ENCODE assay signal across 9 mouse cellular contexts in genomic region chr8:95346643-95347545, GRCm38 (mm10). TPM values are rescaled to one million over a fixed set of nuclear protein-coding genes. Genes with fewer than 3 reads are reported as not detected.
DNase-seq lines count a peak whose midpoint lies in the region; ATAC-seq and TF ChIP-seq lines count a peak whose summit lies in the region.
"Had no signal": no experiment of that assay in that cellular context is flagged by ENCODE, and none has a peak within 500 bp of the region (broad histone marks: within the 10 kb centered on the region; RNA-seq: fewer than 3 reads in every experiment).

No protein-coding gene starts in this region.

- no peak overlapping the region for H3K9ac ChIP-seq in limb, embryonic 12.5 days (replicated peaks)
- no peak overlapping the region for H3K9ac ChIP-seq in midbrain, postnatal 0 days (replicated peaks; ENCODE audit: low read length, poor library complexity, severe bottlenecking)

- no peak for TF ChIP-seq POLR2A in kidney, adult 2 months (IDR thresholded peaks at IDR 0.05; ENCODE audit: low read depth, low read length)
- no peak for TF ChIP-seq POLR2A in thymus, adult 2 months (IDR thresholded peaks at IDR 0.05; ENCODE audit: control insufficient read depth, extremely low read depth, insufficient read depth, low read length, poor library complexity)

- TF ChIP-seq CTCF in kidney, adult 2 months (conservative IDR thresholded peaks at IDR 0.05; ENCODE audit: insufficient read depth, insufficient read length, low read depth, low read length) = peak; percentile 63
- peak; percentile 83 for TF ChIP-seq CTCF in midbrain, postnatal 0 days (IDR thresholded peaks at IDR 0.05)
- TF ChIP-seq CTCF in thymus, adult 2 months (IDR thresholded peaks at IDR 0.05; ENCODE audit: borderline replicate concordance, control insufficient read depth, extremely low read depth, insufficient read depth, low read length, poor library complexity) = peak; percentile 40; the same call in 1 of the 2 replicates

- H3K27me3 ChIP-seq in kidney, adult 2 months (replicated peaks; ENCODE audit: control insufficient read depth, insufficient read depth, low read length) = no peaks in the 10 kb centered on the region
- peaks cover 37% of the 10 kb centered on the region for H3K27me3 ChIP-seq in limb, embryonic 12.5 days
- no peaks in the 10 kb centered on the region for H3K27me3 ChIP-seq in midbrain, postnatal 0 days (ENCODE audit: insufficient read depth, low read length)
- peaks cover 5% of the 10 kb centered on the region for H3K27me3 ChIP-seq in thymus, adult 2 months (ENCODE audit: control insufficient read depth, insufficient read depth, low read length)

- WGBS in kidney, adult 2 months = 30% methylated on average over 8 of the region's 8 CpGs
- WGBS in limb, embryonic 12.5 days = 12% methylated on average over 8 of the region's 8 CpGs
- WGBS in midbrain, postnatal 0 days = 28% methylated on average over 8 of the region's 8 CpGs
- WGBS in thymus, adult 2 months = 62% methylated on average over 8 of the region's 8 CpGs

- H3K4me1 ChIP-seq in kidney, adult 2 months (ENCODE audit: control insufficient read depth, insufficient read depth, low read length) = peaks cover 2% of the 10 kb centered on the region; the same call in 1 of the 2 replicates
- H3K4me1 ChIP-seq in limb, embryonic 12.5 days (replicated peaks) = peaks cover 9% of the 10 kb centered on the region
- H3K4me1 ChIP-seq in midbrain, postnatal 0 days (ENCODE audit: insufficient read depth, low read length) = no peaks in the 10 kb centered on the region
- H3K4me1 ChIP-seq in thymus, adult 2 months (replicated peaks; ENCODE audit: control insufficient read depth, insufficient read depth, low read length) = peaks cover 12% of the 10 kb centered on the region

- no peak overlapping the region for H3K4me2 ChIP-seq in limb, embryonic 12.5 days
- no peak overlapping the region for H3K4me2 ChIP-seq in midbrain, postnatal 0 days (ENCODE audit: low read depth, low read length, poor library complexity, severe bottlenecking)

- H3K36me3 ChIP-seq in kidney, adult 2 months (ENCODE audit: control insufficient read depth, insufficient read depth, low read length) = no peaks in the 10 kb centered on the region; the same call in 1 of the 2 replicates
- H3K36me3 ChIP-seq in limb, embryonic 12.5 days = peaks cover 36% of the 10 kb centered on the region
- peaks cover 23% of the 10 kb centered on the region for H3K36me3 ChIP-seq in midbrain, postnatal 0 days (ENCODE audit: insufficient read depth, low read length)
- no peaks in the 10 kb centered on the region for H3K36me3 ChIP-seq in thymus, adult 2 months (ENCODE audit: control insufficient read depth, insufficient read depth, low read length)

- intact Hi-C loops in gastrocnemius, postnatal 14 days (cut with DNase I; ENCODE audit: low total_unique reads) = loop anchor here (5.0 to 10.0 kb wide), 3 partner anchors 80 to 348 kb away; no protein-coding TSS in a partner anchor

- no peak overlapping the region for H3K4me3 ChIP-seq in kidney, adult 2 months (ENCODE audit: insufficient read depth, low read depth, low read length)
- H3K4me3 ChIP-seq in limb, embryonic 12.5 days (replicated peaks) = no peak overlapping the region
- no peak overlapping the region for H3K4me3 ChIP-seq in midbrain, postnatal 0 days (ENCODE audit: low read depth, low read length)
- H3K4me3 ChIP-seq in thymus, adult 2 months (ENCODE audit: control insufficient read depth, insufficient read depth, low read length) = no peak overlapping the region
- H3K4me3 ChIP-seq: erythroblast, embryonic 14.5 days had no signal

- DNase-seq in 3T3-L1 (ENCODE audit: low read depth, low spot score) = peak; percentile 87
- peak; percentile 82 for DNase-seq in MN1 (ENCODE audit: low spot score)
- DNase-seq in embryo, embryonic 10 days (ENCODE audit: low spot score) = peak; percentile 77
- peak; percentile 62 for DNase-seq in gastrocnemius, postnatal 14 days
- DNase-seq in kidney, adult 2 months = peak; percentile 69
- DNase-seq in midbrain, postnatal 0 days (ENCODE audit: low spot score) = peak; percentile 88
- peak; percentile 68 for DNase-seq in thymus, adult 2 months

- peak; percentile 47; the same call in 1 of the 2 replicates for ATAC-seq in limb, embryonic 12.5 days (ENCODE audit: insufficient number of reproducible peaks, insufficient read depth, low FRiP score, low TSS enrichment, low read depth)
- peak; percentile 47 for ATAC-seq in midbrain, postnatal 0 days (ENCODE audit: low FRiP score)

- no peak overlapping the region for H3K27ac ChIP-seq in kidney, adult 2 months (ENCODE audit: insufficient read depth, low read depth, low read length)
- no peak overlapping the region for H3K27ac ChIP-seq in limb, embryonic 12.5 days
- H3K27ac ChIP-seq in midbrain, postnatal 0 days (ENCODE audit: low read depth, low read length) = no peak overlapping the region
- H3K27ac ChIP-seq in thymus, adult 2 months (ENCODE audit: control insufficient read depth, insufficient read depth, low read length) = no peak overlapping the region

- no peaks in the 10 kb centered on the region for H3K9me3 ChIP-seq in limb, embryonic 12.5 days
- no peaks in the 10 kb centered on the region for H3K9me3 ChIP-seq in midbrain, postnatal 0 days (ENCODE audit: low read length)

RNA-seq across cellular contexts. Expression of gene Mmp15, which starts 5.2 kb away (rescaled TPM):
- total RNA-seq in gastrocnemius, postnatal 14 days (2021) = 10 to 100 TPM; 21.3 to 35.9 TPM
- 5.3 and 5.6 TPM in 2 replicates for polyA plus RNA-seq in kidney, adult 2 months (2012; rRNA removed)
- 12.5 and 13.8 TPM in 2 replicates for polyA plus RNA-seq in limb, embryonic 12.5 days (2016; fragmentation: Nextera tagmentation; extraction: Ambion mirVana)
- total RNA-seq in midbrain, postnatal 0 days (2014; rRNA removed) = 52.9 and 59.1 TPM in 2 replicates
- 12.9 and 13.7 TPM in 2 replicates for polyA plus RNA-seq in midbrain, postnatal 0 days (2015; fragmentation: Nextera tagmentation; extraction: Ambion mirVana)
- 14.7 and 16.2 TPM in 2 replicates for polyA plus RNA-seq in thymus, adult 2 months (2012; rRNA removed)

RNA-seq across cellular contexts. Expression of gene Usb1, which starts 14.8 kb away (rescaled TPM):
- 1 to 10 TPM; 6.6 to 7.2 TPM for total RNA-seq in gastrocnemius, postnatal 14 days (2021)
- 27.7 and 29.8 TPM in 2 replicates for polyA plus RNA-seq in kidney, adult 2 months (2012; rRNA removed)
- polyA plus RNA-seq in limb, embryonic 12.5 days (2016; fragmentation: Nextera tagmentation; extraction: Ambion mirVana) = 39.7 and 40.9 TPM in 2 replicates
- total RNA-seq in midbrain, postnatal 0 days (2014; rRNA removed) = 65.8 and 87.0 TPM in 2 replicates
- polyA plus RNA-seq in midbrain, postnatal 0 days (2015; fragmentation: Nextera tagmentation; extraction: Ambion mirVana) = 28.9 and 30.1 TPM in 2 replicates
- polyA plus RNA-seq in thymus, adult 2 months (2012; rRNA removed) = 51.9 and 55.6 TPM in 2 replicates

RNA-seq across cellular contexts. Expression of gene Zfp319, which starts 15.1 kb away (rescaled TPM):
- total RNA-seq in gastrocnemius, postnatal 14 days (2021) = 1 to 10 TPM; 5.4 to 6.1 TPM
- polyA plus RNA-seq in kidney, adult 2 months (2012; rRNA removed) = 6.2 and 6.5 TPM in 2 replicates
- 11.3 and 12.9 TPM in 2 replicates for polyA plus RNA-seq in limb, embryonic 12.5 days (2016; fragmentation: Nextera tagmentation; extraction: Ambion mirVana)
- total RNA-seq in midbrain, postnatal 0 days (2014; rRNA removed) = 20.1 and 21.4 TPM in 2 replicates
- polyA plus RNA-seq in midbrain, postnatal 0 days (2015; fragmentation: Nextera tagmentation; extraction: Ambion mirVana) = 11.2 and 11.7 TPM in 2 replicates
- 30.7 and 34.8 TPM in 2 replicates for polyA plus RNA-seq in thymus, adult 2 months (2012; rRNA removed)

RNA-seq across cellular contexts. Expression of gene Tepp, which starts 36.5 kb away (rescaled TPM):
- not detected for total RNA-seq in gastrocnemius, postnatal 14 days (2021)
- polyA plus RNA-seq in kidney, adult 2 months (2012; rRNA removed) = 0.22 and 0.41 TPM in 2 replicates
- 0.56 TPM in 1 of 2 replicates, not detected in the other for polyA plus RNA-seq in limb, embryonic 12.5 days (2016; fragmentation: Nextera tagmentation; extraction: Ambion mirVana)
- total RNA-seq in midbrain, postnatal 0 days (2014; rRNA removed) = 0.77 and 1.1 TPM in 2 replicates
- 2.5 and 3.7 TPM in 2 replicates for polyA plus RNA-seq in midbrain, postnatal 0 days (2015; fragmentation: Nextera tagmentation; extraction: Ambion mirVana)
- polyA plus RNA-seq in thymus, adult 2 months (2012; rRNA removed) = 0.97 and 2.1 TPM in 2 replicates
- polyA plus RNA-seq: erythroblast, embryonic 14.5 days had no signal

RNA-seq across cellular contexts. Expression of gene Cngb1, which starts 40.5 kb away (rescaled TPM):
- 1 to 10 TPM in 1 of 2 experiments, under 1 TPM in 1; 0.92 to 1.3 TPM for total RNA-seq in gastrocnemius, postnatal 14 days (2021)
- polyA plus RNA-seq in kidney, adult 2 months (2012; rRNA removed) = 0.38 and 1.1 TPM in 2 replicates
- 0.26 TPM in 1 of 2 replicates, not detected in the other for polyA plus RNA-seq in limb, embryonic 12.5 days (2016; fragmentation: Nextera tagmentation; extraction: Ambion mirVana)
- total RNA-seq in midbrain, postnatal 0 days (2014; rRNA removed) = 0.38 and 0.76 TPM in 2 replicates
- polyA plus RNA-seq in midbrain, postnatal 0 days (2015; fragmentation: Nextera tagmentation; extraction: Ambion mirVana) = 0.54 and 0.79 TPM in 2 replicates
- polyA plus RNA-seq in thymus, adult 2 months (2012; rRNA removed) = 0.68 and 0.94 TPM in 2 replicates
- polyA plus RNA-seq: erythroblast, embryonic 14.5 days had no signal
